ENCODE assay signal across 8 mouse cellular contexts in the genomic region with DNA sequence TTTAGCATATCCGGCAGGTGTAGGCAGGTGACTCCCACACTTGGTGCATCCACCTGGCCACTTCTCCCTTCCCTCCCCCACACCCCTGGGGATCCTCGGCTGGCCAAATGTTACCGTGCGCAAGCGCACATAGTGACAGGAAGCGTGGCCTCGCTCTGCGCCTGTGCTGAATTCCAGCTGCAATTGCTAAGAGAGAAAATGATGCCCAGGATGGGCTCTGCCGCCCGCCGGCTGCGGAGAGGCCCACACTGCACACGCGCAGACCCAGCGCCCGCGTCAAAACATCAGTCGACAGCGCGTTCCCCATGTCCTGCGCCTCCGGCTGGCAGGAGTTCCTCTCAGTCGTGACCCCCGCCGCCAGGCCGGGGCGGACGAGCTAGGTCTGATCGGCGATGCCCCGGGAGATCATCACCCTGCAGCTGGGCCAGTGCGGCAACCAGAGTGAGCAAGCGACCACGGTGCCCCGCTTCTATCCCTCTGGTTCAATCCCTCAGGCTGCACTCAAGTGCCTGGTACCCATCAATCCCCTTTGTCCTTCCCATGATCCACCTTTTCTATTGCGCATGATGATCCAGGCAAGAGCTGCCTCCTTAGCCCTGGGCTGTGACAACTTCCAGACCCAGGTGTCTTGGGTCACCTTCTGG. TPM values are rescaled to one million over a fixed set of nuclear protein-coding genes. Genes with fewer than 3 reads are reported as not detected.
DNase-seq lines count a peak whose midpoint lies in the region; ATAC-seq and TF ChIP-seq lines count a peak whose summit lies in the region.

Tubg2 (plus strand) TSS at position 180 of the 644 bp plus-strand sequence.

- H3K27me3 ChIP-seq in forebrain, postnatal 0 days (ENCODE audit: insufficient read depth, low read length) = no peaks in the 10 kb centered on the region
- no peaks in the 10 kb centered on the region for H3K27me3 ChIP-seq in hindbrain, embryonic 15.5 days
- no peaks in the 10 kb centered on the region for H3K27me3 ChIP-seq in spleen, adult 2 months (ENCODE audit: control insufficient read depth, insufficient read depth, low read length)

- no peaks in the 10 kb centered on the region for H3K4me1 ChIP-seq in forebrain, postnatal 0 days (ENCODE audit: insufficient read depth)
- peaks cover 14% of the 10 kb centered on the region for H3K4me1 ChIP-seq in hindbrain, embryonic 15.5 days (replicated peaks)
- H3K4me1 ChIP-seq in spleen, adult 2 months (ENCODE audit: control insufficient read depth, insufficient read depth, insufficient read length) = peaks cover 4% of the 10 kb centered on the region; the same call in 1 of the 2 replicates

- peak within 1 kb of the TSS; percentile 45 for H3K4me3 ChIP-seq in forebrain, postnatal 0 days (ENCODE audit: low read depth, low read length)
- H3K4me3 ChIP-seq in hindbrain, embryonic 15.5 days = peak within 1 kb of the TSS; percentile 51
- H3K4me3 ChIP-seq in spleen, adult 2 months (ENCODE audit: extremely low read depth, insufficient read depth, insufficient read length) = peak within 1 kb of the TSS; percentile 50

- ATAC-seq in forebrain, postnatal 0 days = peak; percentile 97
- peak; percentile 94 for ATAC-seq in hindbrain, embryonic 15.5 days (ENCODE audit: low FRiP score, low read depth)
- peak; percentile 42 for ATAC-seq in megakaryocyte progenitor cell, adult 5-6 weeks (replicated peaks; ENCODE audit: poor library complexity)

- H3K36me3 ChIP-seq in forebrain, postnatal 0 days (ENCODE audit: insufficient read depth) = no peaks in the 10 kb centered on the region
- 0 out of 2 replicates have a peak, but pooled peaks cover 6% of the 10 kb centered on the region for H3K36me3 ChIP-seq in hindbrain, embryonic 15.5 days
- H3K36me3 ChIP-seq in spleen, adult 2 months (ENCODE audit: control insufficient read depth, insufficient read depth, low read length) = no peaks in the 10 kb centered on the region

- no peaks in the 10 kb centered on the region for H3K9me3 ChIP-seq in forebrain, postnatal 0 days (ENCODE audit: low read length)
- H3K9me3 ChIP-seq in hindbrain, embryonic 15.5 days = no peaks in the 10 kb centered on the region

- TF ChIP-seq CTCF in forebrain, postnatal 0 days (IDR thresholded peaks at IDR 0.05; ENCODE audit: low read depth) = 0 out of 2 replicates have a peak, but pooled peaks have one; percentile 1
- no peak for TF ChIP-seq CTCF in spleen, adult 2 months (IDR thresholded peaks at IDR 0.05; ENCODE audit: extremely low read depth, insufficient read depth, insufficient read length, insufficient replicate concordance)

- peak; percentile 71 to 84 for DNase-seq in adrenal gland, adult (ENCODE audit: inconsistent age in 2 of 2, low spot score in 1 of 2)
- no peak for DNase-seq in adrenal gland, postnatal 4 days (ENCODE audit: low spot score in 2 of 2)
- peak; percentile 85 for DNase-seq in cerebellum, adult 11-12 months
- peak; percentile 89 for DNase-seq in forebrain, postnatal 0 days
- peak; percentile 67 to 86 for DNase-seq in left cerebral cortex, adult 9 months (ENCODE audit: low spot score in 2 of 2)
- peak; percentile 50 to 67 for DNase-seq in spleen, adult 2 months (ENCODE audit: low read depth in 1 of 2, low spot score in 2 of 2)

- H3K27ac ChIP-seq in forebrain, postnatal 0 days (ENCODE audit: low read depth, low read length) = peak within 1 kb of the TSS; percentile 82
- peak within 1 kb of the TSS; percentile 95 for H3K27ac ChIP-seq in hindbrain, embryonic 15.5 days (replicated peaks)
- peak within 1 kb of the TSS; percentile 45; the same call in 1 of the 2 replicates for H3K27ac ChIP-seq in spleen, adult 2 months (ENCODE audit: insufficient read depth, low read length)

- WGBS in forebrain, postnatal 0 days = 2% methylated on average over 36 of the region's 36 CpGs
- 1% methylated on average over 36 of the region's 36 CpGs for WGBS in hindbrain, embryonic 15.5 days
- 5% methylated on average over 36 of the region's 36 CpGs for WGBS in spleen, adult 2 months

- no peak for TF ChIP-seq POLR2A in spleen, adult 2 months (IDR thresholded peaks at IDR 0.05; ENCODE audit: low read depth, low read length)

- peak within 1 kb of the TSS; percentile 73 for H3K9ac ChIP-seq in forebrain, postnatal 0 days
- H3K9ac ChIP-seq in hindbrain, embryonic 15.5 days = peak within 1 kb of the TSS; percentile 70

- peak within 1 kb of the TSS; percentile 84 for H3K4me2 ChIP-seq in forebrain, postnatal 0 days (ENCODE audit: low read depth)
- H3K4me2 ChIP-seq in hindbrain, embryonic 15.5 days = peak within 1 kb of the TSS; percentile 92

RNA-seq across cellular contexts. Expression of gene Tubg2, which starts in this region (rescaled TPM):
- 1 to 10 TPM; 7.7 to 8.1 TPM for total RNA-seq in adrenal gland, postnatal 4 days (2021)
- 23.2 and 28.6 TPM in 2 replicates for total RNA-seq in forebrain, postnatal 0 days (2014; rRNA removed)
- 59.9 and 69.7 TPM in 2 replicates for polyA plus RNA-seq in forebrain, postnatal 0 days (2015; fragmentation: Nextera tagmentation; extraction: Ambion mirVana)
- 48.0 and 53.1 TPM in 2 replicates for polyA plus RNA-seq in hindbrain, embryonic 15.5 days (2015; fragmentation: Nextera tagmentation; extraction: Ambion mirVana)
- total RNA-seq in megakaryocyte progenitor cell, adult 5-6 weeks (2015) = not detected in 2 replicates
- not detected in 2 replicates for total RNA-seq in megakaryocyte progenitor cell, adult 5-6 weeks (2017)
- polyA plus RNA-seq in spleen, adult 2 months (2012; rRNA removed) = 3.6 and 4.8 TPM in 2 replicates

Comparison
In these comparisons a context has a peak if more than half of its experiments do, and no peak if none do; other contexts are left out.
1. RNA of gene Tubg2 (total RNA-seq): 23.2 to 28.6 TPM in forebrain, postnatal 0 days and 7.7 to 8.1 TPM in adrenal gland, postnatal 4 days; not detected in megakaryocyte progenitor cell, adult 5-6 weeks; every median in the first group is over 4 times any median in the second.
2. DNase-seq: peak in adrenal gland, adult (2 of 2), cerebellum, adult 11-12 months (single experiment), forebrain, postnatal 0 days (single experiment), left cerebral cortex, adult 9 months (2 of 2) and spleen, adult 2 months (2 of 2); none in adrenal gland, postnatal 4 days (0 of 2).
3. Peak in ATAC-seq in megakaryocyte progenitor cell, adult 5-6 weeks; RNA of the gene not detected or under 1 TPM.
4. ATAC-seq: peak in every context shown above with its lines; median percentile 97 in forebrain, postnatal 0 days; 94 in hindbrain, embryonic 15.5 days; 42 in megakaryocyte progenitor cell, adult 5-6 weeks.
5. H3K27ac ChIP-seq: peak in every context shown above with its lines; median percentile 95 in hindbrain, embryonic 15.5 days; 82 in forebrain, postnatal 0 days; 45 in spleen, adult 2 months.
6. Peak in every context shown above with its lines, with median percentiles within 50 percentile points of each other: H3K4me3 ChIP-seq.